Mouse (Mus musculus) embryonic facial prominence, embryonic 15.5 days (tissue): ENCODE measurements around the gene Acad11. TPM values are rescaled to one million over a fixed set of nuclear protein-coding genes. Genes with fewer than 3 reads are reported as not detected.

ENCODE experiments used
- ATAC-seq: fragments of 200-750 bp; cut with Nextera tagmentation; 2 replicates; pipeline ENCODE4 v1.8.0; 2017; ENCODE audit warnings: low read depth, moderate TSS enrichment; ENCODE audit not compliant: insufficient number of reproducible peaks, low FRiP score, low TSS enrichment
- H3K27ac ChIP-seq: fragments of 300-500 bp; sonication (generic); replicated peaks from 2 replicates; pipeline ENCODE4 v1.5.1; 2015; ENCODE audit warnings: mild to moderate bottlenecking, inconsistent platforms
- H3K27me3 ChIP-seq: fragments of 300-500 bp; sonication (generic); 2 replicates; pipeline ENCODE4 v1.6.1; 2015; ENCODE audit warnings: inconsistent platforms
- H3K36me3 ChIP-seq: fragments of 300-500 bp; sonication (generic); 2 replicates; pipeline ENCODE4 v1.6.1; 2015; ENCODE audit warnings: mild to moderate bottlenecking, inconsistent platforms
- H3K4me1 ChIP-seq: fragments of 300-500 bp; sonication (generic); 2 replicates; pipeline ENCODE4 v1.6.1; 2015; ENCODE audit warnings: inconsistent platforms
- H3K4me2 ChIP-seq: fragments of 300-500 bp; sonication (generic); replicated peaks from 2 replicates; pipeline ENCODE4 v1.6.1; 2015; ENCODE audit warnings: mild to moderate bottlenecking, inconsistent platforms
- H3K4me3 ChIP-seq: fragments of 300-500 bp; sonication (generic); replicated peaks from 2 replicates; pipeline ENCODE4 v1.5.1; 2015; ENCODE audit warnings: mild to moderate bottlenecking, inconsistent platforms
- H3K9ac ChIP-seq: fragments of 300-500 bp; sonication (generic); 2 replicates; pipeline ENCODE4 v1.6.1; 2015; ENCODE audit warnings: inconsistent platforms
- H3K9me3 ChIP-seq: fragments of 300-500 bp; sonication (generic); replicated peaks from 2 replicates; pipeline ENCODE4 v1.6.1; 2016; ENCODE audit warnings: inconsistent platforms
- WGBS: fragments of 180-500 bp; shearing (Covaris S2); methylation state at CpG from one replicate; pipeline ENCODE4 v1.1.7; 2015; 5-methylcytosine and 5-hydroxymethylcytosine counted together
- polyA plus RNA-seq: library from polyadenylated mRNA; unstranded; fragments of >200 nt; fragmentation: Nextera tagmentation; extraction: Ambion mirVana; gene quantifications from 2 replicates; pipeline ENCODE4 v1.2.1, GENCODE M21; 2015

Acad11 gene
- polyA plus RNA-seq, 1 experiment from 2014 or later: 14.2 TPM

GRCm38 (mm10) chr9:104085730-104086429, 22.7 kb downstream of the Acad11 start:
- peaks cover 11% of the 10 kb centered on the region for H3K4me1 ChIP-seq
- peak; percentile 57; the same call in 1 of the 2 replicates for ATAC-seq
- H3K4me3 ChIP-seq: no peak overlapping the region
- H3K27me3 ChIP-seq: no peaks in the 10 kb centered on the region
- no peak overlapping the region for H3K27ac ChIP-seq
- H3K9ac ChIP-seq: no peak overlapping the region
- no peak overlapping the region for H3K4me2 ChIP-seq
- WGBS: 58% methylated on average over 4 of the region's 4 CpGs
- no peaks in the 10 kb centered on the region for H3K9me3 ChIP-seq
- H3K36me3 ChIP-seq: peaks cover 5% of the 10 kb centered on the region; the same call in 1 of the 2 replicates

- H3K4me2 ChIP-seq: no peak overlapping the region
- H3K9me3 ChIP-seq: no peaks in the 10 kb centered on the region
- peak; percentile 34; the same call in 1 of the 2 replicates for ATAC-seq
- H3K4me3 ChIP-seq: no peak overlapping the region
- peaks cover 5% of the 10 kb centered on the region; the same call in 1 of the 2 replicates for H3K36me3 ChIP-seq
- WGBS: 41% methylated on average over 8 of the region's 8 CpGs
- H3K4me1 ChIP-seq: peaks cover 11% of the 10 kb centered on the region
- H3K9ac ChIP-seq: no peak overlapping the region
- H3K27me3 ChIP-seq: no peaks in the 10 kb centered on the region
- H3K27ac ChIP-seq: peak overlapping the region; percentile 61
Measured at GRCm38 (mm10) chr9:104088555-104088954, 25.4 kb downstream of the Acad11 start.

- ATAC-seq: no peak
- Histone ChIP-seq H3K9me3 (no peaks in the 10 kb centered on the region), H3K9ac (no peak overlapping the region), H3K4me1 (peaks cover 11% of the 10 kb centered on the region), H3K36me3 (0 out of 2 replicates have a peak, but pooled peaks cover 5% of the 10 kb centered on the region), H3K27ac (no peak overlapping the region), H3K4me2 (no peak overlapping the region), H3K27me3 (no peaks in the 10 kb centered on the region), H3K4me3 (no peak overlapping the region)
- 91% methylated on average over 5 of the region's 5 CpGs for WGBS
Measured at GRCm38 (mm10) chr9:104092945-104093344, 29.8 kb downstream of the Acad11 start.

- Histone ChIP-seq H3K4me2 (no peak overlapping the region), H3K4me3 (no peak overlapping the region), H3K36me3 (0 out of 2 replicates have a peak, but pooled peaks cover 4% of the 10 kb centered on the region), H3K27ac (no peak overlapping the region), H3K4me1 (peaks cover 25% of the 10 kb centered on the region), H3K9me3 (no peaks in the 10 kb centered on the region), H3K9ac (no peak overlapping the region), H3K27me3 (no peaks in the 10 kb centered on the region)
- WGBS: 52% methylated on average over 5 of the region's 5 CpGs
- no peak for ATAC-seq
Measured at GRCm38 (mm10) chr9:104098256-104098655, 35.1 kb downstream of the Acad11 start.

GRCm38 (mm10) chr9:104099060-104099459, 35.9 kb downstream of the Acad11 start:
- H3K27me3 ChIP-seq: no peaks in the 10 kb centered on the region
- 90% methylated on average over 11 of the region's 11 CpGs for WGBS
- no peak for ATAC-seq

GRCm38 (mm10) chr9:104100822-104101221, 37.6 kb downstream of the Acad11 start:
- peaks cover 25% of the 10 kb centered on the region for H3K4me1 ChIP-seq
- no peak overlapping the region for H3K4me3 ChIP-seq
- no peak for ATAC-seq
- H3K36me3 ChIP-seq: 0 out of 2 replicates have a peak, but pooled peaks cover 4% of the 10 kb centered on the region
- H3K9me3 ChIP-seq: no peaks in the 10 kb centered on the region
- peak overlapping the region; percentile 9; the same call in 1 of the 2 replicates for H3K4me2 ChIP-seq
- 44% methylated on average over 7 of the region's 7 CpGs for WGBS
- no peak overlapping the region for H3K27ac ChIP-seq
- no peak overlapping the region for H3K9ac ChIP-seq
- H3K27me3 ChIP-seq: no peaks in the 10 kb centered on the region

More at GRCm38 (mm10) chr9:104099060-104099459, 35.9 kb downstream of the Acad11 start:
- Histone ChIP-seq H3K9ac (no peak overlapping the region), H3K9me3 (no peaks in the 10 kb centered on the region), H3K4me2 (no peak overlapping the region), H3K4me3 (no peak overlapping the region), H3K4me1 (peaks cover 25% of the 10 kb centered on the region), H3K36me3 (0 out of 2 replicates have a peak, but pooled peaks cover 4% of the 10 kb centered on the region), H3K27ac (no peak overlapping the region)

GRCm38 (mm10) chr9:104101458-104101857, 38.3 kb downstream of the Acad11 start:
- Histone ChIP-seq H3K36me3 (0 out of 2 replicates have a peak, but pooled peaks cover 4% of the 10 kb centered on the region), H3K27ac (peak overlapping the region; percentile 63), H3K9ac (no peak overlapping the region), H3K4me1 (peaks cover 25% of the 10 kb centered on the region), H3K4me2 (0 out of 2 replicates have a peak overlapping the region, but pooled peaks have one; percentile 6), H3K4me3 (peak overlapping the region; percentile 10; the same call in 1 of the 2 replicates), H3K9me3 (no peaks in the 10 kb centered on the region), H3K27me3 (no peaks in the 10 kb centered on the region)
- WGBS: 23% methylated on average over 3 of the region's 3 CpGs
- no peak for ATAC-seq

GRCm38 (mm10) chr9:104102301-104102700, 39.1 kb downstream of the Acad11 start:
- Histone ChIP-seq H3K4me3 (no peak overlapping the region), H3K4me2 (0 out of 2 replicates have a peak overlapping the region, but pooled peaks have one; percentile 6), H3K9ac (no peak overlapping the region), H3K27ac (peak overlapping the region; percentile 63), H3K4me1 (peaks cover 25% of the 10 kb centered on the region), H3K36me3 (0 out of 2 replicates have a peak, but pooled peaks cover 4% of the 10 kb centered on the region), H3K27me3 (no peaks in the 10 kb centered on the region), H3K9me3 (no peaks in the 10 kb centered on the region)
- WGBS: 21% methylated on average over 6 of the region's 6 CpGs
- ATAC-seq: peak; percentile 63; the same call in 1 of the 2 replicates

- H3K4me2 ChIP-seq: no peak overlapping the region
- H3K27ac ChIP-seq: peak overlapping the region; percentile 63; the same call in 1 of the 2 replicates
- WGBS: 37% methylated on average over 2 of the region's 2 CpGs
- no peak overlapping the region for H3K9ac ChIP-seq
- H3K9me3 ChIP-seq: no peaks in the 10 kb centered on the region
- peaks cover 25% of the 10 kb centered on the region for H3K4me1 ChIP-seq
- no peaks in the 10 kb centered on the region for H3K27me3 ChIP-seq
- no peak for ATAC-seq
- H3K4me3 ChIP-seq: no peak overlapping the region
- H3K36me3 ChIP-seq: 0 out of 2 replicates have a peak, but pooled peaks cover 4% of the 10 kb centered on the region
Measured at GRCm38 (mm10) chr9:104102901-104103300, 39.7 kb downstream of the Acad11 start.

- no peak for ATAC-seq
- peaks cover 32% of the 10 kb centered on the region for H3K4me1 ChIP-seq
- 90% methylated on average over 2 of the region's 2 CpGs for WGBS
- H3K27me3 ChIP-seq: no peaks in the 10 kb centered on the region
- H3K4me3 ChIP-seq: no peak overlapping the region
- no peak overlapping the region for H3K27ac ChIP-seq
- no peaks in the 10 kb centered on the region for H3K9me3 ChIP-seq
- H3K36me3 ChIP-seq: no peaks in the 10 kb centered on the region
- H3K4me2 ChIP-seq: no peak overlapping the region
- H3K9ac ChIP-seq: no peak overlapping the region
Measured at GRCm38 (mm10) chr9:104104986-104105385, 41.8 kb downstream of the Acad11 start.

GRCm38 (mm10) chr9:104106930-104107329, 43.8 kb downstream of the Acad11 start:
- Histone ChIP-seq H3K27ac (no peak overlapping the region), H3K9me3 (no peaks in the 10 kb centered on the region), H3K36me3 (no peaks in the 10 kb centered on the region), H3K27me3 (no peaks in the 10 kb centered on the region), H3K4me3 (no peak overlapping the region), H3K4me1 (peaks cover 23% of the 10 kb centered on the region), H3K4me2 (no peak overlapping the region), H3K9ac (no peak overlapping the region)
- 77% methylated on average over 9 of the region's 9 CpGs for WGBS
- ATAC-seq: no peak
